Mouse (Mus musculus) forebrain, postnatal 0 days (tissue): ENCODE measurements around the gene Cog8. TPM values are rescaled to one million over a fixed set of nuclear protein-coding genes. Genes with fewer than 3 reads are reported as not detected.

Experiments used
- microRNA-seq, 2 experiments: library from miRNA; unstranded; fragments of <30 nt; microRNA quantifications; one replicate each; pipeline ENCODE4; 2016
- polyA plus RNA-seq: library from polyadenylated mRNA; unstranded; fragments of >200 nt; fragmentation: Nextera tagmentation; extraction: Ambion mirVana; gene quantifications from 2 replicates; pipeline ENCODE4 v1.2.1, GENCODE M21; 2015
- total RNA-seq: library from RNA; depleted of rRNA; stranded (reverse); fragments of >200 nt; gene quantifications from 2 replicates; pipeline ENCODE4 v1.2.3, GENCODE M21; 2014; rRNA removed

The Cog8 gene
- total and polyA plus RNA-seq, 2 experiments from 2014 or later: 33.2 to 61.3 TPM

Small RNAs within 50 kb of the gene (microRNA-seq; reads per million reads assigned to microRNA genes)
- 2.3 to 3.1 reads per million in 2 experiments for gene Mir7075

Other genes starting within 250 kb of the Cog8 start
- 18.1 and 19.7 TPM in 2 replicates for gene Has3, start 186.4 kb downstream of the Cog8 start, total RNA-seq
- 0.77 and 0.86 TPM in 2 replicates for gene Has3, start 186.4 kb downstream of the Cog8 start, polyA plus RNA-seq
- gene Utp4, start 163.1 kb downstream of the Cog8 start, total RNA-seq: 22.2 and 23.2 TPM in 2 replicates
- gene Utp4, start 163.1 kb downstream of the Cog8 start, polyA plus RNA-seq: 26.9 and 30.4 TPM in 2 replicates
- gene Sntb2, start 120.9 kb downstream of the Cog8 start, total RNA-seq: 6.1 and 6.9 TPM in 2 replicates
- 1.7 and 3.0 TPM in 2 replicates for gene Sntb2, start 120.9 kb downstream of the Cog8 start, polyA plus RNA-seq
- 142 and 145 TPM in 2 replicates for gene Vps4a, start 25.5 kb downstream of the Cog8 start, total RNA-seq
- gene Vps4a, start 25.5 kb downstream of the Cog8 start, polyA plus RNA-seq: 174 TPM in 2 replicates
- 34.4 and 37.2 TPM in 2 replicates for gene Pdf, start 8.1 kb downstream of the Cog8 start, total RNA-seq
- 26.1 and 32.1 TPM in 2 replicates for gene Pdf, start 8.1 kb downstream of the Cog8 start, polyA plus RNA-seq
- 40.1 and 64.0 TPM in 2 replicates for gene Nip7, start 188 bp upstream of the Cog8 start, total RNA-seq
- 68.2 and 74.0 TPM in 2 replicates for gene Nip7, start 188 bp upstream of the Cog8 start, polyA plus RNA-seq
- not detected in 2 replicates for gene Tmed6, start 9.0 kb upstream of the Cog8 start, total RNA-seq
- not detected in 2 replicates for gene Tmed6, start 9.0 kb upstream of the Cog8 start, polyA plus RNA-seq
- gene Terf2, start 39.9 kb upstream of the Cog8 start, total RNA-seq: 28.9 and 31.2 TPM in 2 replicates
- 18.9 and 24.2 TPM in 2 replicates for gene Terf2, start 39.9 kb upstream of the Cog8 start, polyA plus RNA-seq
- gene Cyb5b, start 94.0 kb upstream of the Cog8 start, total RNA-seq: 105 and 127 TPM in 2 replicates
- 71.4 and 88.6 TPM in 2 replicates for gene Cyb5b, start 94.0 kb upstream of the Cog8 start, polyA plus RNA-seq
- 13.5 and 22.1 TPM in 2 replicates for gene Nfat5, start 236.8 kb upstream of the Cog8 start, total RNA-seq
- 1.2 and 4.2 TPM in 2 replicates for gene Nfat5, start 236.8 kb upstream of the Cog8 start, polyA plus RNA-seq